Mouse (Mus musculus) MEL (cell line): ENCODE measurements at regions not wholly inside any gene's neighbourhood (a gene's known extent, or its start where the extent isn't known, plus 50 kb on each side); places are given as distances from the start of the nearest gene placed in this dataset.

ENCODE experiments used
- DNase-seq: peaks from one replicate; pipeline ENCODE4 v3.0.0; 2011; ENCODE audit warnings: low read depth, low spot score
- H3K27ac ChIP-seq: 2 replicates; pipeline ENCODE4 v1.5.1; 2012; ENCODE audit warnings: low read depth, mild to moderate bottlenecking, control low read depth, low read length, moderate library complexity; ENCODE audit not compliant: control insufficient read depth
- H3K27me3 ChIP-seq, 2 experiments: fragments of 150-350 bp in 1 of 2; sonication (generic) in 1 of 2; 2 replicates each; pipeline ENCODE4 v1.6.1; 2012; ENCODE audit warnings: low read length in 2 of 2, mild to moderate bottlenecking in 2 of 2, improper control_type of control experiment in 1 of 2, moderate library complexity in 1 of 2; ENCODE audit not compliant: insufficient read depth in 2 of 2, control insufficient read depth in 1 of 2
- H3K36me3 ChIP-seq, 2 experiments: 2 replicates each; pipeline ENCODE4 v1.6.1; 2012 to 2014; ENCODE audit warnings: low read length in 2 of 2, improper control_type of control experiment in 1 of 2, inconsistent platforms in 1 of 2, mild to moderate bottlenecking in 1 of 2; ENCODE audit not compliant: insufficient read depth in 2 of 2, control insufficient read depth in 1 of 2
- H3K4me1 ChIP-seq, 2 experiments: fragments of 150-350 bp in 1 of 2; sonication (generic) in 1 of 2; 2 replicates each; pipeline ENCODE4 v1.6.1; 2012; ENCODE audit warnings: low read length in 2 of 2, improper control_type of control experiment in 1 of 2, mild to moderate bottlenecking in 1 of 2; ENCODE audit not compliant: insufficient read depth in 2 of 2, control insufficient read depth in 1 of 2
- H3K4me3 ChIP-seq, 2 experiments: fragments of 150-350 bp in 1 of 2; sonication (generic) in 1 of 2; 2 replicates each; pipeline ENCODE4 v1.5.1; 2012; ENCODE audit warnings: low read depth in 2 of 2, low read length in 2 of 2, mild to moderate bottlenecking in 2 of 2, moderate library complexity in 2 of 2, control low read depth in 1 of 2, improper control_type of control experiment in 1 of 2; ENCODE audit not compliant: control insufficient read depth in 1 of 2, insufficient read depth in 1 of 2
- H3K79me2 ChIP-seq: 2 replicates; pipeline ENCODE4 v1.6.1; 2012; ENCODE audit warnings: mild to moderate bottlenecking, low read length, moderate library complexity; ENCODE audit not compliant: control insufficient read depth, poor library complexity, insufficient read depth
- H3K9ac ChIP-seq: 2 replicates; pipeline ENCODE4 v1.6.1; 2012; ENCODE audit warnings: low read depth, mild to moderate bottlenecking, control low read depth, low read length, moderate library complexity; ENCODE audit not compliant: control insufficient read depth, poor library complexity, severe bottlenecking
- H3K9me3 ChIP-seq: fragments of 150-350 bp; sonication (generic); replicated peaks from 2 replicates; pipeline ENCODE4 v1.6.1; 2012; ENCODE audit warnings: mild to moderate bottlenecking, low read length, improper control_type of control experiment, moderate library complexity; ENCODE audit not compliant: insufficient read depth
- CHD1 ChIP-seq: IDR thresholded peaks from 2 replicates; pipeline ENCODE4 v1.6.1; 2012; ENCODE audit warnings: low read depth, mild to moderate bottlenecking, inconsistent platforms, low read length, improper control_type of control experiment
- CHD2 ChIP-seq: IDR thresholded peaks from 2 replicates; pipeline ENCODE4 v1.6.1; 2011; ENCODE audit warnings: low read length, improper control_type of control experiment
- CTCF ChIP-seq, 3 experiments: IDR thresholded peaks in 2 of 3; conservative IDR thresholded peaks in 1 of 3; 2 replicates each; pipeline ENCODE4 v1.5.1; 2011 to 2012; ENCODE audit warnings: low read length in 3 of 3, low read depth in 2 of 3, mild to moderate bottlenecking in 2 of 3, improper control_type of control experiment in 1 of 3, inconsistent platforms in 1 of 3, mixed read lengths in 1 of 3, moderate library complexity in 1 of 3; ENCODE audit not compliant: control insufficient read depth in 1 of 3, insufficient read depth in 1 of 3, poor library complexity in 1 of 3, severe bottlenecking in 1 of 3
- E2F4 ChIP-seq: IDR thresholded peaks from 2 replicates; pipeline ENCODE4 v1.6.1; 2011; ENCODE audit warnings: low read depth, low read length, improper control_type of control experiment, borderline replicate concordance
- ELF1 ChIP-seq: IDR thresholded peaks from 2 replicates; pipeline ENCODE4 v1.6.1; 2014; ENCODE audit warnings: low read depth, mild to moderate bottlenecking, inconsistent platforms, low read length, improper control_type of control experiment, moderate library complexity
- EP300 ChIP-seq, 2 experiments: IDR thresholded peaks; 2 replicates each; pipeline ENCODE4 v1.6.1; 2011; ENCODE audit warnings: improper control_type of control experiment in 2 of 2, low read length in 2 of 2, low read depth in 1 of 2, mild to moderate bottlenecking in 1 of 2
- ETS1 ChIP-seq: IDR thresholded peaks from 2 replicates; pipeline ENCODE4 v1.6.1; 2012; ENCODE audit warnings: low read depth, mild to moderate bottlenecking, inconsistent platforms, low read length, improper control_type of control experiment, moderate library complexity
- GABPA ChIP-seq: IDR thresholded peaks from 2 replicates; pipeline ENCODE4 v1.6.1; 2012; ENCODE audit warnings: low read depth, mild to moderate bottlenecking, inconsistent platforms, low read length, improper control_type of control experiment, moderate library complexity
- MAX ChIP-seq: IDR thresholded peaks from 2 replicates; pipeline ENCODE4 v1.6.1; 2011; ENCODE audit warnings: low read length, improper control_type of control experiment
- NELFE ChIP-seq: IDR thresholded peaks from 2 replicates; pipeline ENCODE4 v1.6.1; 2011; ENCODE audit warnings: low read depth, low read length, improper control_type of control experiment
- SMC3 ChIP-seq: IDR thresholded peaks from 2 replicates; pipeline ENCODE4 v1.6.1; 2011; ENCODE audit warnings: low read depth, low read length, improper control_type of control experiment
- TBP ChIP-seq: IDR thresholded peaks from 2 replicates; pipeline ENCODE4 v1.8.0; 2011; ENCODE audit warnings: low read depth, low read length, improper control_type of control experiment
- USF1 ChIP-seq: IDR thresholded peaks from 2 replicates; pipeline ENCODE4 v1.6.1; 2014; ENCODE audit warnings: low read depth, mild to moderate bottlenecking, inconsistent platforms, low read length, improper control_type of control experiment, moderate library complexity
- USF2 ChIP-seq, 2 experiments: IDR thresholded peaks; 2 replicates each; pipeline ENCODE4 v1.6.1; 2011 to 2012; ENCODE audit warnings: improper control_type of control experiment in 2 of 2, low read length in 2 of 2, borderline replicate concordance in 1 of 2, inconsistent platforms in 1 of 2, low read depth in 1 of 2, mild to moderate bottlenecking in 1 of 2; ENCODE audit not compliant: insufficient read depth in 1 of 2
- ZKSCAN1 ChIP-seq: IDR thresholded peaks from 2 replicates; pipeline ENCODE4 v1.6.1; 2012; ENCODE audit warnings: low read depth, mild to moderate bottlenecking, inconsistent platforms, low read length, improper control_type of control experiment, moderate library complexity
- ZNF384 ChIP-seq: IDR thresholded peaks from 2 replicates; pipeline ENCODE4 v1.6.1; 2012; ENCODE audit warnings: low read depth, mild to moderate bottlenecking, inconsistent platforms, low read length, improper control_type of control experiment

GRCm38 (mm10) chr16:93418246-93418645 is 185.6 kb downstream of the Setd4 start:
- TF ChIP-seq SMC3: no peak
- no peak for TF ChIP-seq NELFE
- TF ChIP-seq USF2 (IDR thresholded peaks at IDR 0.05; ENCODE audit: borderline replicate concordance in 1 of 2, insufficient read depth in 1 of 2, low read depth in 1 of 2, low read length in 2 of 2): no peak
- TF ChIP-seq ZNF384: no peak
- no peak for TF ChIP-seq ETS1
- TF ChIP-seq ZKSCAN1: no peak
- TF ChIP-seq E2F4: no peak
- no peak for TF ChIP-seq ELF1
- TF ChIP-seq CHD1: no peak
- no peak for TF ChIP-seq EP300 (IDR thresholded peaks at IDR 0.05; ENCODE audit: low read depth in 1 of 2, low read length in 2 of 2)
- TF ChIP-seq TBP: no peak
- TF ChIP-seq CHD2: no peak
- TF ChIP-seq MAX: no peak

GRCm38 (mm10) chr16:93417831-93418230 is 186.0 kb downstream of the Setd4 start:
- TF ChIP-seq GABPA: no peak
- TF ChIP-seq NELFE: no peak
- TF ChIP-seq ZKSCAN1: no peak
- TF ChIP-seq CTCF (IDR thresholded peaks at IDR 0.05 in 2 of 3, conservative IDR thresholded peaks at IDR 0.05 in 1 of 3; ENCODE audit: control insufficient read depth in 1 of 3, insufficient read depth in 1 of 3, low read depth in 2 of 3, low read length in 3 of 3, poor library complexity in 1 of 3, severe bottlenecking in 1 of 3): no peak
- no peak for TF ChIP-seq USF1
- no peaks in the 10 kb centered on the region for H3K36me3 ChIP-seq
- H3K9ac ChIP-seq: no peak overlapping the region
- no peaks in the 10 kb centered on the region for H3K4me1 ChIP-seq
- H3K79me2 ChIP-seq: no peaks in the 10 kb centered on the region
- H3K27ac ChIP-seq: no peak overlapping the region
- peaks cover 0 to 5% of the 10 kb centered on the region in 2 experiments; a peak in 2 of 4 replicates for H3K27me3 ChIP-seq
- no peak for DNase-seq
- no peak overlapping the region for H3K4me3 ChIP-seq
- H3K9me3 ChIP-seq: no peaks in the 10 kb centered on the region

More at GRCm38 (mm10) chr16:93418246-93418645, 185.6 kb downstream of the Setd4 start:
- Histone ChIP-seq H3K9me3 (no peaks in the 10 kb centered on the region), H3K36me3 (no peaks in the 10 kb centered on the region), H3K9ac (no peak overlapping the region), H3K79me2 (no peaks in the 10 kb centered on the region), H3K27ac (no peak overlapping the region), H3K4me1 (no peaks in the 10 kb centered on the region), H3K4me3 (no peak overlapping the region), H3K27me3 (peaks cover 0 to 5% of the 10 kb centered on the region in 2 experiments; a peak in 2 of 4 replicates)
- DNase-seq: no peak
